Mouse (Mus musculus) liver, postnatal 0 days (tissue): Measurements from ENCODE around the gene Spdya. TPM values are rescaled to one million over a fixed set of nuclear protein-coding genes. Genes with fewer than 3 reads are reported as not detected.
"Not testable (repeated sequence)": the region's sequence is repeated elsewhere in the genome, so short reads cannot be mapped to it uniquely, and the experiment has no call there.

Experiments used
- ATAC-seq: fragments of 200-750 bp; cut with Nextera tagmentation; 2 replicates; pipeline ENCODE4 v1.8.0; 2017; ENCODE audit warnings: mild to moderate bottlenecking, moderate library complexity
- DNase-seq: peaks from one replicate; pipeline ENCODE4 v3.0.0-alpha.2; 2016
- H3K27ac ChIP-seq: fragments of 300-500 bp; sonication (generic); 2 replicates; pipeline ENCODE4 v1.5.1; 2014; ENCODE audit warnings: antibody characterized with exemption, moderate library complexity, mild to moderate bottlenecking, low read depth
- H3K27me3 ChIP-seq: fragments of 300-500 bp; sonication (generic); 2 replicates; pipeline ENCODE4 v1.6.1; 2014; ENCODE audit warnings: low read length, control low read depth, mixed read lengths; ENCODE audit not compliant: insufficient read depth
- H3K36me3 ChIP-seq: fragments of 300-500 bp; sonication (generic); replicated peaks from 2 replicates; pipeline ENCODE4 v1.6.1; 2014; ENCODE audit warnings: mild to moderate bottlenecking, control low read depth, low read length, moderate library complexity, mixed read lengths; ENCODE audit not compliant: insufficient read depth
- H3K4me1 ChIP-seq: fragments of 300-500 bp; sonication (generic); 2 replicates; pipeline ENCODE4 v1.6.1; 2014; ENCODE audit warnings: antibody characterized with exemption, mild to moderate bottlenecking, control low read depth; ENCODE audit not compliant: insufficient read depth
- H3K4me2 ChIP-seq: fragments of 300-500 bp; sonication (generic); 2 replicates; pipeline ENCODE4 v1.6.1; 2014; ENCODE audit warnings: low read depth, mild to moderate bottlenecking, low read length, moderate library complexity, mixed read lengths
- H3K4me3 ChIP-seq: fragments of 300-500 bp; sonication (generic); 2 replicates; pipeline ENCODE4 v1.5.1; 2014; ENCODE audit warnings: low read depth, low read length
- H3K9ac ChIP-seq: fragments of 300-500 bp; sonication (generic); replicated peaks from 2 replicates; pipeline ENCODE4 v1.6.1; 2014; ENCODE audit warnings: mild to moderate bottlenecking, moderate library complexity
- H3K9me3 ChIP-seq: fragments of 300-500 bp; sonication (generic); 2 replicates; pipeline ENCODE4 v1.6.1; 2016; ENCODE audit warnings: mild to moderate bottlenecking, control low read depth, low read length, mixed read lengths
- CTCF ChIP-seq: sonication (generic); IDR thresholded peaks from 2 replicates; pipeline ENCODE4 v1.5.1; 2016; ENCODE audit warnings: antibody characterized with exemption, low read depth
- EP300 ChIP-seq: IDR thresholded peaks from 2 replicates; pipeline ENCODE4 v1.6.1; 2016; ENCODE audit warnings: antibody characterized with exemption, low read depth, mild to moderate bottlenecking
- WGBS: fragments of 180-500 bp; shearing (Covaris S2); extraction: QIAGEN DNeasy Blood & Tissue Kit; methylation state at CpG from one replicate; pipeline ENCODE4 v1.1.7; 2014; ENCODE audit not compliant: insufficient replicate concordance; 5-methylcytosine and 5-hydroxymethylcytosine counted together
- polyA plus RNA-seq: library from polyadenylated mRNA; unstranded; fragments of >200 nt; fragmentation: Nextera tagmentation; extraction: Ambion mirVana; gene quantifications from 2 replicates; pipeline ENCODE4 v1.2.1, GENCODE M21; 2015

The Spdya gene
- 0.20 and 0.30 TPM in 2 replicates for polyA plus RNA-seq

DNA sequence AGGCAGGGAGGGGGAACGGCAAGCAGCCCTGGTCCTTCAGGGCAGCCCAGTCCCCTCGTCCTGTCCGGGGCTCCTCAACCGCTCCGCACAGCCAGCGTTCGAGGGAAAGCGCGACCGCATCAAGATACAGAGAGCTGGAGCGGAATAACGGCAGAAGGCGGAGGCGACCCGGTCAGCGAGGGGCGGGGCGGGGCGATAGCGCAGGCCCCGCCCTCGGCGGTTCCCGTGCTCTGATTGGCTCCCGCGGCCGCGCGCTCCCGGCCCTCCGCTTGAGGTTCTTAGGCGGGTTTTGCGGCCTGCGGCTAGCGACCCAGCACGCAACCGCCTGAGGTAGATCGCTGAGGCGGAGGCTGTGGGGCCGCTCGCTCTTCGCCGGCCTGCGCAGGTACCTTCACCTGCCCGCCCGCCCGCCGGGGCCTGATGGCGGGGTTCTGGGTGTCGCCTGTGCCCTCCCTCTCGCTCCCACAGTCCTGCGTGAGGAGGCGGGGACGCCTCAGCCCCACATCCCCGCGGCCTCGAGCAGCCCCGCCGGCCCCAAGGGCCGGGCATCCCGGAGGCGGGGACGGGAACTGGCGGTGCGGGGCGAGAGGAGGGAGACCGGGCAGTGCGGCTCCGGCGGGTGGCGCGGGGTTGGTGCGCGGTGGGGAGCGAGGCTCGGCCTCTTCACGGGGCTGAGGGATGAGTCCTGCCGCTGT, at the start of gene Spdya:
TSS of gene Spdya (plus strand) at position 305 of the 695 bp plus-strand sequence.
- no peak for TF ChIP-seq EP300
- no peak for TF ChIP-seq CTCF
- Histone ChIP-seq H3K4me3 (peak within 1 kb of the TSS; percentile 73), H3K9me3 (no peaks in the 10 kb centered on the region), H3K36me3 (no peaks in the 10 kb centered on the region), H3K4me1 (peaks cover 13% of the 10 kb centered on the region), H3K27me3 (peaks cover 35% of the 10 kb centered on the region), H3K4me2 (peak within 1 kb of the TSS; percentile 100), H3K9ac (peak within 1 kb of the TSS; percentile 70), H3K27ac (0 out of 2 replicates have a peak within 1 kb of the TSS, but pooled peaks have one; percentile 12)
- ATAC-seq (peak; percentile 98), DNase-seq (peak; percentile 91)
- under 1% methylated on average over 66 of the region's 78 CpGs for WGBS

GRCm38 (mm10) chr17:71506832-71507231, 45.0 kb upstream of the Spdya start:
- Histone ChIP-seq H3K9ac (no peak overlapping the region), H3K27me3 (no peaks in the 10 kb centered on the region), H3K4me3 (no peak overlapping the region), H3K4me2 (no peak overlapping the region), H3K36me3 (peaks cover 62% of the 10 kb centered on the region), H3K4me1 (no peaks in the 10 kb centered on the region), H3K27ac (no peak overlapping the region), H3K9me3 (no peaks in the 10 kb centered on the region)
- no peak for TF ChIP-seq EP300
- no peak for TF ChIP-seq CTCF
- ATAC-seq (no peak), DNase-seq (no peak)
- 92% methylated on average over 8 of the region's 8 CpGs for WGBS

DNA sequence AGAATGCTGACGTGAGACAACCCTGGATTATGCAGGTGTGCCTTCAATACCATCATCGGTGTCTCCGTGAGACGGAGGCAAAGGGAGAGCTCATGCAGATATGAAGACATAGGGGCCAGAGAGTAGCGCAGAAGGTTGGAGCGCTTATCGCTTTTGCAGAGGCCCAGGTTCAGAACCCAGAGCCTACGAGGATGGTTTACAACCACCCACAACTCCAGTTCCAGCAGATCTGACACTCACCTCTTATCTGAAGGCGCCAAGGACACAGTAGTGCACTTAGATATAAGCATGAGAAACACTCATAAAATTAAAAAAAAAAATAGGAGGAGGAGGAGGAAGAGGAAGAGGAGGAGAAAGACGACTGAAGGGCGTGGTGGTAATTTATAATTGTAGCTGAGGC, 41.6 kb upstream of the Spdya start:
- Histone ChIP-seq H3K27ac (no peak overlapping the region), H3K4me1 (no peaks in the 10 kb centered on the region), H3K4me2 (no peak overlapping the region)

DNA sequence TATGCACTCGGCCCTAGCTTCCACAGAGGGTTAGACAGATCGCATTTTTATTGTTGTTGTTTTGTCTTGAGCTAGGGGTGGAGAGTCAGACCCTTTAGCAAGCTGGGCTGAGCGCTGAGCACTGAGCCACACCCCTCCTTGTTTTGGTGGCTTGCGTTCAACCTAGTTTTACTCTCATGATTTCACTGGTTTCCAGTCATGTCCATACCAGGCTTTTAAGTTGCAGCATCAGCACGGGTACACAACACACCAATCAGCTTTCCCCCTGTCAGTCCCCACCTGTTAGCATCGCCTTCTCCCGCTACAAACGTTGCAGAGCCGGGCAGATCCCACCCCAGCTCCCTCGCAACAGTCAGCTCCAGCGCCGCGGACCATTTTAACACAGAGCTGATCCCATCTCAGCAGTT, 25.6 kb upstream of the Spdya start:
- 0% methylated on average over 13 of the region's 13 CpGs for WGBS
- Histone ChIP-seq H3K4me1 (peaks cover 9% of the 10 kb centered on the region), H3K9ac (peak overlapping the region; percentile 75), H3K9me3 (no peaks in the 10 kb centered on the region), H3K27ac (peak overlapping the region; percentile 97), H3K4me2 (peak overlapping the region; percentile 76), H3K27me3 (no peaks in the 10 kb centered on the region), H3K4me3 (peak overlapping the region; percentile 85), H3K36me3 (peaks cover 6% of the 10 kb centered on the region; the same call in 1 of the 2 replicates)
- no peak for DNase-seq
- TF ChIP-seq CTCF = no peak
- TF ChIP-seq EP300 = no peak
- peak; percentile 48 for ATAC-seq

More for the DNA sequence above, 41.6 kb upstream of the Spdya start:
- Histone ChIP-seq H3K9me3 (no peaks in the 10 kb centered on the region), H3K27me3 (no peaks in the 10 kb centered on the region), H3K4me3 (no peak overlapping the region), H3K9ac (no peak overlapping the region), H3K36me3 (peaks cover 56% of the 10 kb centered on the region)
- TF ChIP-seq CTCF = no peak
- no peak for TF ChIP-seq EP300
- no peak for DNase-seq
- ATAC-seq = peak; percentile 62
- WGBS = 79% methylated on average over 11 of the region's 11 CpGs

GRCm38 (mm10) chr17:71526711-71527564, 24.9 kb upstream of the Spdya start, which contains the start of gene Ndc80:
Gene Ndc80, minus strand, starts transcription at chr17:71526857.
- Histone ChIP-seq H3K27me3 (no peaks in the 10 kb centered on the region), H3K9me3 (no peaks in the 10 kb centered on the region), H3K27ac (peak within 1 kb of the TSS; percentile 97), H3K36me3 (peaks cover 6% of the 10 kb centered on the region; the same call in 1 of the 2 replicates), H3K4me1 (peaks cover 9% of the 10 kb centered on the region), H3K9ac (peak within 1 kb of the TSS; percentile 75), H3K4me2 (peak within 1 kb of the TSS; percentile 76), H3K4me3 (peak within 1 kb of the TSS; percentile 85)
- WGBS = 1% methylated on average over 66 of the region's 66 CpGs
- peak; percentile 92 for DNase-seq
- TF ChIP-seq CTCF = peak; percentile 31; the same call in 1 of the 2 replicates
- peak; percentile 44 for TF ChIP-seq EP300
- peak; percentile 95 for ATAC-seq

DNA sequence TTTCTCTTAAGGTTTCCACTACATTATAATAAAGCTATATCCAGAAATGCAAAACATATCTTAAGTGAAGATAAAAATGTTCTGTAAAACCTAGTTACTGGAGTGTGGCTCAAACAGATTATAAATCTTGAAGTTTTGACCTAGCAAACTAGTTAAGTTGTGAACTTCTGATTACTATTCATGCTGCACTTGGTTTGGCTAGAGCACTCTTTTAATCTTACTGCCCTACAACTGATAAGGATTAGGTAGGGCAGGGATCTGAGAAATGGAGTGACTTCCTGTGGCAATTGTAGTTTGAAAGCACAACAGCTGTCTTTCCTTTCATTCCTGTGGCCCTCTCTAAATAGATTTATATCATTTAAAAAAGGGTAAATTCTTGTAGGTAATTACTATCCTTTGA, 23.8 kb upstream of the Spdya start:
- TF ChIP-seq EP300 (no peak), CTCF (no peak)
- peaks cover 9% of the 10 kb centered on the region for H3K4me1 ChIP-seq
- no peaks in the 10 kb centered on the region for H3K9me3 ChIP-seq
- no peak overlapping the region for H3K4me3 ChIP-seq
- no peak overlapping the region for H3K9ac ChIP-seq
- ATAC-seq (no peak), DNase-seq (no peak)
- H3K4me2 ChIP-seq = no peak overlapping the region
- no peaks in the 10 kb centered on the region for H3K27me3 ChIP-seq
- H3K27ac ChIP-seq = no peak overlapping the region
- peaks cover 3% of the 10 kb centered on the region; the same call in 1 of the 2 replicates for H3K36me3 ChIP-seq

DNA sequence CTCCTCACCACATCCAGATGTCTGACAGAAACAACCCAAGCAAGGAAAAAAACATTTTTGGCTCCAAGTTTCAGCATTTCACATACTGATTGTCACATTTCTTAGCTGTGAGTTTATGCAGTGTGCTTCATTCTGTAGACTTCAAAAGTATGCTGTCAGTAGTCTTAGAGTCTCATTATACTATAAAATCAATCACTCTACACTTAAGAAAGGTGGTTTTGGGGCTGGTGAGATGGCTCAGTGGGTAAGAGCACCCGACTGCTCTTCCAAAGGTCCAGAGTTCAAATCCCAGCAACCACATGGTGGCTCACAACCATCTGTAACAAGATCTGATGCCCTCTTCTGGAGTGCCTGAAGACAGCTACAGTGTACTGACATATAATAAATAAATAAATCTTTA, 16.3 kb upstream of the Spdya start:
- H3K9ac ChIP-seq, ATAC-seq, H3K27ac ChIP-seq, H3K36me3 ChIP-seq, DNase-seq, H3K27me3 ChIP-seq, H3K4me1 ChIP-seq, H3K9me3 ChIP-seq, H3K4me2 ChIP-seq, H3K4me3 ChIP-seq: not testable (repeated sequence)
- 63% methylated on average over 1 of the region's 1 CpGs for WGBS
